Comparison of ENCODE assay signal across 8 mouse cellular contexts in the genomic region with DNA sequence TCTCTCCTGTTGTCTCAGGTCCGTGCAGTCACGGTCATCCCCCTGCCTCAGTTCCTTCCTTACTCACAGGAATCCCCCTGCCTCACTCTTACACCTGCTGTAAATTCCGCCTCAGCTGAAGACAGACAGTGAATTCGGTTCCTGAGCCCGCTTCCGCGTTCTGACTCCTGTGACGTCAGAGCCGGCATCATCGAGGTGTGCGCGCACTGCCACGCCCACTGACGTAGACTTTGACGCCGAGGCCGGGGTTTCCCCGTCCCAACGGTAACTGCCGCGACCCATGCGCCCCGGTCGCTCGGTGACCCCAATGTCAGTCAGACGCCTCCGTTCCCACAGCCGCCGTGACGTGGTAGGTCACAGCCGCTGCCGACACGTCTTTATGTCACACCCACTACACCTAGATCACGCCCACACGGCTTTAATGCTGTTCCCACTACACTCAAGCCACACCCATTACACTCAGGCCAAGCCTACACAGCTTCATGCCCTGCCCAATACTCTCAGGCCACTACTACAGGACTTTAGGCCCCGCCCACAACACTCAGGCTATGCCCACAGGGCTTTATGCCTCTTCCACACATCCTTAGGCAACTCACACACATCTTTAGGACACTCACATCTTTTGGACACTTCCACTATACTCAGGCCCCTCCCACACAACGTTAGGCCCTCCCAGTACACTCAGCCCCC.
A peak's percentile ranks its signal among the peaks of the same experiment; 100 is the strongest.
DNase-seq lines count a peak whose midpoint lies in the region; ATAC-seq lines count a peak whose summit lies in the region.

No protein-coding gene starts in this region.

- H3K4me2 ChIP-seq in forebrain, embryonic 14.5 days (ENCODE audit: low read length), result peak overlapping the region; percentile 47
- H3K4me2 ChIP-seq in hindbrain, embryonic 13.5 days, result peak overlapping the region; percentile 58

- no peaks in the 10 kb centered on the region for H3K36me3 ChIP-seq in forebrain, embryonic 14.5 days (ENCODE audit: control insufficient read depth, insufficient read depth, low read length)
- no peaks in the 10 kb centered on the region for H3K36me3 ChIP-seq in hindbrain, embryonic 13.5 days

- ATAC-seq in forebrain, embryonic 14.5 days, result peak; percentile 57
- peak; percentile 68 for ATAC-seq in hindbrain, embryonic 13.5 days (ENCODE audit: low FRiP score)

- DNase-seq in Muller cell, postnatal 12 days (ENCODE audit: inconsistent ontology term), result peak; percentile 96
- peak; percentile 92 for DNase-seq in cerebellum, adult 11 months
- DNase-seq in forebrain, embryonic 14.5 days (ENCODE audit: low spot score), result peak; percentile 94
- DNase-seq in left cerebral cortex, adult 18-20 months (ENCODE audit: low spot score in 2 of 2), result peak; percentile 87 to 91
- peak; percentile 92 for DNase-seq in lung, postnatal 4 days
- DNase-seq in retina, postnatal 7 days (ENCODE audit: low read depth, low spot score), result peak; percentile 85
- peak; percentile 86 for DNase-seq in urinary bladder, adult 2 months (ENCODE audit: low spot score)

- peak overlapping the region; percentile 58 for H3K4me3 ChIP-seq in forebrain, embryonic 14.5 days (ENCODE audit: low read depth, low read length)
- peak overlapping the region; percentile 65 for H3K4me3 ChIP-seq in hindbrain, embryonic 13.5 days

- under 1% methylated on average over 37 of the region's 37 CpGs for WGBS in forebrain, embryonic 14.5 days
- WGBS in hindbrain, embryonic 13.5 days, result under 1% methylated on average over 37 of the region's 37 CpGs

- peak overlapping the region; percentile 98 for H3K27ac ChIP-seq in forebrain, embryonic 14.5 days (ENCODE audit: low read depth, low read length)
- H3K27ac ChIP-seq in hindbrain, embryonic 13.5 days, result peak overlapping the region; percentile 99

- H3K9me3 ChIP-seq in forebrain, embryonic 14.5 days (replicated peaks; ENCODE audit: control insufficient read depth, low read length), result no peaks in the 10 kb centered on the region
- no peaks in the 10 kb centered on the region for H3K9me3 ChIP-seq in hindbrain, embryonic 13.5 days

- H3K27me3 ChIP-seq in forebrain, embryonic 14.5 days (replicated peaks; ENCODE audit: control insufficient read depth, insufficient read depth, low read length), result no peaks in the 10 kb centered on the region
- H3K27me3 ChIP-seq in hindbrain, embryonic 13.5 days, result no peaks in the 10 kb centered on the region

- H3K4me1 ChIP-seq in forebrain, embryonic 14.5 days (ENCODE audit: control insufficient read depth, insufficient read depth, low read length), result peaks cover 2% of the 10 kb centered on the region; the same call in 1 of the 2 replicates
- H3K4me1 ChIP-seq in hindbrain, embryonic 13.5 days (replicated peaks), result peaks cover 5% of the 10 kb centered on the region

- peak overlapping the region; percentile 73 for H3K9ac ChIP-seq in forebrain, embryonic 14.5 days (ENCODE audit: low read length)
- peak overlapping the region; percentile 83 for H3K9ac ChIP-seq in hindbrain, embryonic 13.5 days

Comparison
In these comparisons a context has a peak if more than half of its experiments do, and no peak if none do; other contexts are left out.
1. Peak in every context shown above with its lines: DNase-seq, ATAC-seq, H3K4me3 ChIP-seq and H3K27ac ChIP-seq.